Mouse (Mus musculus) adrenal gland, postnatal 36 days (tissue): ENCODE results near the gene Bcl2l1. TPM values are rescaled to one million over a fixed set of nuclear protein-coding genes. Genes with fewer than 3 reads are reported as not detected.

Experiments used
- DNase-seq, 2 experiments: peaks; one replicate each; pipeline ENCODE4 v3.0.0; 2021; ENCODE audit warnings: mixed read lengths in 1 of 2
- long read RNA-seq, 2 experiments: library from polyadenylated mRNA; stranded (forward); transcript quantifications; one replicate each; pipeline ENCODE4 v2.0.0; 2021; ENCODE audit warnings: borderline sequencing depth in 2 of 2
- total RNA-seq, 2 experiments: library from RNA; stranded (reverse); gene quantifications; 2 replicates each; pipeline ENCODE4 v1.2.3; 2021

The Bcl2l1 gene
- 10 to 100 TPM; 58.2 to 93.9 TPM for total RNA-seq
- long read RNA-seq, experiment 1, transcript Bcl2l1-201 (3 exons, 2,417 nt) = major isoform, 10 of 34 reads
- long read RNA-seq, experiment 1, partial matches to known transcripts = 0 of 34 reads
- long read RNA-seq, experiment 1, other reads (novel, unspliced or antisense) = 20 of 34 reads
- long read RNA-seq, experiment 2, transcript Bcl2l1-201 (3 exons, 2,417 nt) = major isoform, 13 of 32 reads
- long read RNA-seq, experiment 2, transcript Bcl2l1-202 (3 exons, 2,568 nt) = minor isoform, 8 of 32 reads
- long read RNA-seq, experiment 2, partial matches to known transcripts = 1 of 32 reads
- long read RNA-seq, experiment 2, other reads (novel, unspliced or antisense) = 10 of 32 reads

- peak; percentile 99 for DNase-seq
Observed at GRCm38 (mm10) chr2:152831019-152831878, at the start of gene Bcl2l1. Bcl2l1 (minus strand) TSS chr2:152831728.

- DNase-seq = no peak
Observed at GRCm38 (mm10) chr2:152880898-152881297, 49.4 kb upstream of the Bcl2l1 start.

GRCm38 (mm10) chr2:152878239-152878638, 46.7 kb upstream of the Bcl2l1 start:
- DNase-seq = no peak

GRCm38 (mm10) chr2:152863346-152863745, 31.8 kb upstream of the Bcl2l1 start:
- DNase-seq = no peak

GRCm38 (mm10) chr2:152862638-152863037, 31.1 kb upstream of the Bcl2l1 start:
- DNase-seq = no peak

- DNase-seq = no peak
Observed at GRCm38 (mm10) chr2:152861891-152862290, 30.4 kb upstream of the Bcl2l1 start.

- no peak for DNase-seq
Observed at GRCm38 (mm10) chr2:152859501-152859900, 28.0 kb upstream of the Bcl2l1 start.

GRCm38 (mm10) chr2:152848466-152848865, 16.9 kb upstream of the Bcl2l1 start:
- DNase-seq = no peak

GRCm38 (mm10) chr2:152847815-152848302, 16.3 kb upstream of the Bcl2l1 start, which contains the start of gene Tpx2:
Tpx2 (plus strand) TSS chr2:152847964.
- peak; percentile 96 to 97 for DNase-seq

GRCm38 (mm10) chr2:152847057-152847814, 15.7 kb upstream of the Bcl2l1 start:
- DNase-seq = no peak

GRCm38 (mm10) chr2:152842741-152843140, 11.2 kb upstream of the Bcl2l1 start:
- DNase-seq = no peak

- DNase-seq = peak in 1 of 2 experiments; percentile 21
Observed at GRCm38 (mm10) chr2:152839256-152839655, 7.7 kb upstream of the Bcl2l1 start.

- peak; percentile 95 to 96 for DNase-seq
Observed at GRCm38 (mm10) chr2:152830021-152830921, 1.3 kb downstream of the Bcl2l1 start.

GRCm38 (mm10) chr2:152829367-152829881, 2.1 kb downstream of the Bcl2l1 start:
- DNase-seq = no peak

- DNase-seq = no peak
Observed at GRCm38 (mm10) chr2:152828532-152828931, 3.0 kb downstream of the Bcl2l1 start.

GRCm38 (mm10) chr2:152828011-152828370, 3.5 kb downstream of the Bcl2l1 start:
- DNase-seq = no peak

- DNase-seq = no peak
Observed at GRCm38 (mm10) chr2:152827321-152828010, 4.1 kb downstream of the Bcl2l1 start.

GRCm38 (mm10) chr2:152826481-152826880, 5.0 kb downstream of the Bcl2l1 start:
- DNase-seq = no peak

- DNase-seq = no peak
Observed at GRCm38 (mm10) chr2:152825713-152826112, 5.8 kb downstream of the Bcl2l1 start.

- DNase-seq = no peak
Observed at GRCm38 (mm10) chr2:152825168-152825697, 6.3 kb downstream of the Bcl2l1 start.
